19 mouse cellular contexts compared by ENCODE assay signal in genomic region chr9:54518921-54519320, GRCm38 (mm10). TPM values are rescaled to one million over a fixed set of nuclear protein-coding genes. Genes with fewer than 3 reads are reported as not detected.
DNase-seq lines count a peak whose midpoint lies in the region; TF ChIP-seq lines count a peak whose summit lies in the region.
"Had no signal": no experiment of that assay in that cellular context is flagged by ENCODE, and none has a peak within 500 bp of the region (broad histone marks: within the 10 kb centered on the region; RNA-seq: fewer than 3 reads in every experiment).

No protein-coding gene starts in this region.

- no peak for TF ChIP-seq CTCF in left cerebral cortex, adult 2 months (IDR thresholded peaks at IDR 0.05)

- intact Hi-C loops in left cerebral cortex, postnatal 10 days (cut with DNase I), result no loop called here
- intact Hi-C loops in left cerebral cortex, adult 2 months (cut with DNase I), result no loop called here

- H3K27ac ChIP-seq in left cerebral cortex, adult 2 months, result peak overlapping the region; percentile 68
- H3K27ac ChIP-seq: forebrain, embryonic 10.5 days; kidney, postnatal 0 days; midbrain, embryonic 12.5 days; neural tube, embryonic 13.5 days had no signal

- no peak overlapping the region for H3K4me3 ChIP-seq in left cerebral cortex, adult 2 months
- H3K4me3 ChIP-seq: forebrain, embryonic 10.5 days; midbrain, embryonic 12.5 days; neural tube, embryonic 13.5 days had no signal

- DNase-seq in heart, adult 11 months, result peak; percentile 37
- no peak for DNase-seq in heart, adult 8-10 months (ENCODE audit: low spot score)
- peak; percentile 59 to 70 for DNase-seq in left cerebral cortex, adult 18-20 months (ENCODE audit: low spot score in 2 of 2)
- DNase-seq in left cerebral cortex, postnatal 10 days (ENCODE audit: extremely low spot score in 1 of 2, low spot score in 2 of 2), result no peak
- peak; percentile 40 to 49 for DNase-seq in left cerebral cortex, adult 2 months (ENCODE audit: extremely low spot score in 1 of 2, low spot score in 2 of 2)
- DNase-seq in telencephalon, adult 2 months (ENCODE audit: low read depth, low spot score), result peak; percentile 87
- no peak for DNase-seq in gastrocnemius, adult 18-20 months (ENCODE audit: low spot score)
- DNase-seq: adrenal gland, postnatal 10 days; cerebellum, postnatal 25 days; forebrain, postnatal 0 days; gastrocnemius, postnatal 25 days; liver; thymus, postnatal 25 days had no signal

RNA-seq across cellular contexts. Expression of gene Dmxl2, which starts 17.5 kb away (rescaled TPM):
- total RNA-seq in heart, adult 8-10 months (2022), result 10 to 100 TPM; 21.8 to 30.1 (median 27.1) TPM
- 100 to 1,000 TPM; 198 to 199 TPM for total RNA-seq in left cerebral cortex, adult 18-20 months (2021)
- 100 to 1,000 TPM; 194 to 204 TPM for total RNA-seq in left cerebral cortex, postnatal 10 days (2021)
- total RNA-seq in left cerebral cortex, adult 2 months (2021), result 100 to 1,000 TPM; 203 to 220 TPM
- 1 to 10 TPM; 2.4 to 3.1 TPM for total RNA-seq in gastrocnemius, adult 18-20 months (2021)

RNA-seq across cellular contexts. Expression of gene Sh2d7, which starts 19.9 kb away (rescaled TPM):
- not detected for total RNA-seq in heart, adult 8-10 months (2022)
- total RNA-seq in left cerebral cortex, adult 18-20 months (2021), result not detected
- total RNA-seq in left cerebral cortex, postnatal 10 days (2021), result not detected
- total RNA-seq in left cerebral cortex, adult 2 months (2021), result under 1 TPM in 1 of 2 experiments, not detected in 1; 0.11 TPM
- total RNA-seq in gastrocnemius, adult 18-20 months (2021), result not detected
- total RNA-seq: adrenal gland, postnatal 10 days; forebrain, postnatal 0 days; gastrocnemius, postnatal 25 days; hematopoietic stem cell, adult 5-6 weeks; megakaryocyte progenitor cell, adult 5-6 weeks had no signal

RNA-seq across cellular contexts. Expression of gene Cib2, which starts 41.1 kb away (rescaled TPM):
- 1 to 10 TPM; 1.2 to 2.3 (median 1.7) TPM for total RNA-seq in heart, adult 8-10 months (2022)
- total RNA-seq in left cerebral cortex, adult 18-20 months (2021), result 10 to 100 TPM; 28.1 to 28.4 TPM
- total RNA-seq in left cerebral cortex, postnatal 10 days (2021), result 10 to 100 TPM; 32.8 to 33.9 TPM
- 10 to 100 TPM; 22.0 to 24.2 TPM for total RNA-seq in left cerebral cortex, adult 2 months (2021)
- total RNA-seq in gastrocnemius, adult 18-20 months (2021), result 100 to 1,000 TPM; 111 to 121 TPM
- total RNA-seq: hematopoietic stem cell, adult 5-6 weeks had no signal

Comparison
In these comparisons a context has a peak if more than half of its experiments do, and no peak if none do; other contexts are left out.
1. DNase-seq: peak in heart, adult 11 months (single experiment), left cerebral cortex, adult 18-20 months (2 of 2), left cerebral cortex, adult 2 months (2 of 2) and telencephalon, adult 2 months (single experiment); none in heart, adult 8-10 months (single experiment), left cerebral cortex, postnatal 10 days (0 of 2) and gastrocnemius, adult 18-20 months (single experiment).
2. RNA of gene Dmxl2, which starts 17.5 kb away (total RNA-seq): 203 to 220 TPM in left cerebral cortex, adult 2 months, 194 to 204 TPM in left cerebral cortex, postnatal 10 days and 198 to 199 TPM in left cerebral cortex, adult 18-20 months; 21.8 to 30.1 TPM in heart, adult 8-10 months and 2.4 to 3.1 TPM in gastrocnemius, adult 18-20 months; every median in the first group is over 4 times any median in the second.
3. RNA of gene Cib2, which starts 41.1 kb away (total RNA-seq): 111 to 121 TPM in gastrocnemius, adult 18-20 months, 32.8 to 33.9 TPM in left cerebral cortex, postnatal 10 days, 28.1 to 28.4 TPM in left cerebral cortex, adult 18-20 months and 22.0 to 24.2 TPM in left cerebral cortex, adult 2 months; 1.2 to 2.3 TPM in heart, adult 8-10 months; every median in the first group is over 4 times any median in the second.